Mouse (Mus musculus) liver (tissue): ENCODE results near the gene Top2a.

Source experiments
- DNase-seq: peaks from one replicate; pipeline ENCODE4 v3.0.0-alpha.2; 2020; ENCODE audit warnings: mixed read lengths

Top2a gene

GRCm38 (mm10) chr11:98981289-98981996, 42.5 kb downstream of the Top2a start:
- DNase-seq = no peak

GRCm38 (mm10) chr11:98979356-98979755, 44.6 kb downstream of the Top2a start:
- DNase-seq = no peak

GRCm38 (mm10) chr11:98978526-98979148, 45.4 kb downstream of the Top2a start:
- no peak for DNase-seq

GRCm38 (mm10) chr11:98974871-98975719, 48.9 kb downstream of the Top2a start:
- peak; percentile 74 for DNase-seq

GRCm38 (mm10) chr11:98974213-98974612, 49.8 kb downstream of the Top2a start:
- no peak for DNase-seq

GRCm38 (mm10) chr11:98973584-98973983, 50.4 kb downstream of the Top2a start:
- no peak for DNase-seq

GRCm38 (mm10) chr11:98972801-98973360, 51.1 kb downstream of the Top2a start:
- no peak for DNase-seq

GRCm38 (mm10) chr11:98972215-98972614, 51.8 kb downstream of the Top2a start:
- peak; percentile 80 for DNase-seq

- DNase-seq = no peak
These were observed 52.5 kb downstream of the Top2a start for GRCm38 (mm10) chr11:98971316-98972031.

GRCm38 (mm10) chr11:98970191-98970925, 53.6 kb downstream of the Top2a start:
- DNase-seq = no peak

GRCm38 (mm10) chr11:98969496-98969927, 54.5 kb downstream of the Top2a start:
- DNase-seq = no peak

GRCm38 (mm10) chr11:98968716-98969495, 55.1 kb downstream of the Top2a start:
- DNase-seq = no peak

GRCm38 (mm10) chr11:98968079-98968478, 55.9 kb downstream of the Top2a start:
- no peak for DNase-seq

- no peak for DNase-seq
These were observed 57.4 kb downstream of the Top2a start for GRCm38 (mm10) chr11:98966499-98967141.

- DNase-seq = no peak
These were observed 58.4 kb downstream of the Top2a start for GRCm38 (mm10) chr11:98965416-98966077.

GRCm38 (mm10) chr11:98964616-98965415, 59.2 kb downstream of the Top2a start:
- DNase-seq = no peak

- no peak for DNase-seq
These were observed 59.8 kb downstream of the Top2a start for GRCm38 (mm10) chr11:98964201-98964615.

- peak; percentile 76 for DNase-seq
These were observed 60.6 kb downstream of the Top2a start for GRCm38 (mm10) chr11:98963191-98964021.
